ENCODE assay signal across 30 mouse cellular contexts in genomic region chr3:108860786-108861185, GRCm38 (mm10). TPM values are rescaled to one million over a fixed set of nuclear protein-coding genes. Genes with fewer than 3 reads are reported as not detected.
DNase-seq lines count a peak whose midpoint lies in the region; ATAC-seq and TF ChIP-seq lines count a peak whose summit lies in the region.
"Had no signal": no experiment of that assay in that cellular context is flagged by ENCODE, and none has a peak within 500 bp of the region (broad histone marks: within the 10 kb centered on the region; RNA-seq: fewer than 3 reads in every experiment).

No protein-coding gene starts in this region.

- intact Hi-C loops in heart, postnatal 25 days (cut with DNase I), result no loop called here

- H3K9ac ChIP-seq in kidney, embryonic 14.5 days (ENCODE audit: low read depth, low read length), result no peak overlapping the region
- H3K9ac ChIP-seq: embryonic facial prominence, embryonic 13.5 days; forebrain, embryonic 13.5 days; hindbrain, embryonic 13.5 days; intestine, embryonic 15.5 days had no signal

- ATAC-seq in Patski, result no peak
- no peak for ATAC-seq in megakaryocyte, adult 5-6 weeks (ENCODE audit: poor library complexity, severe bottlenecking)
- no peak for ATAC-seq in kidney, embryonic 14.5 days (ENCODE audit: low FRiP score, low TSS enrichment)
- ATAC-seq: activated CD4-positive, CD25-positive, alpha-beta regulatory T cell, adult 4 months; forebrain, embryonic 13.5 days; forebrain, embryonic 16.5 days; hindbrain, embryonic 16.5 days; intestine, embryonic 15.5 days had no signal

- DNase-seq in heart, adult 11 months, result peak; percentile 34
- DNase-seq in heart, postnatal 25 days (ENCODE audit: low spot score), result no peak
- peak; percentile 30 for DNase-seq in Patski (ENCODE audit: low read depth, low spot score)
- no peak for DNase-seq in thymus, postnatal 36 days
- DNase-seq: adrenal gland, adult 8-10 months; adrenal gland, postnatal 25 days; cerebellum, adult 11 months; cerebellum, adult 2 months; cerebellum, adult 9-11 months; cerebellum, postnatal 36 days; embryo, embryonic 11 days; gastrocnemius, postnatal 10 days; gastrocnemius, postnatal 36 days; heart, postnatal 36 days had no signal

- H3K27ac ChIP-seq in kidney, embryonic 14.5 days (ENCODE audit: low read depth, low read length), result no peak overlapping the region
- H3K27ac ChIP-seq: embryonic facial prominence, embryonic 10.5 days; embryonic facial prominence, embryonic 13.5 days; forebrain, embryonic 10.5 days; forebrain, embryonic 13.5 days; hindbrain, embryonic 10.5 days; hindbrain, embryonic 13.5 days; intestine, embryonic 15.5 days had no signal

- in situ Hi-C loops in Patski (cut with MboI; ENCODE audit: low pct_unique_long_range_greater_than_20kb), result no loop called here

- H3K79me2 ChIP-seq in C2C12 (ENCODE audit: control insufficient read depth, insufficient read depth), result no peaks in the 10 kb centered on the region

- H3ac ChIP-seq in C2C12 (ENCODE audit: control insufficient read depth, insufficient read length, low read depth), result no peak overlapping the region

- H3K27me3 ChIP-seq in C2C12 (ENCODE audit: control insufficient read depth, insufficient read depth, insufficient read length) (no peaks in the 10 kb centered on the region), Patski (no peaks in the 10 kb centered on the region)
- no peaks in the 10 kb centered on the region for H3K27me3 ChIP-seq in kidney, embryonic 14.5 days (ENCODE audit: control insufficient read depth, insufficient read depth, low read length)
- H3K27me3 ChIP-seq: embryonic facial prominence, embryonic 13.5 days; forebrain, embryonic 13.5 days; hindbrain, embryonic 13.5 days; intestine, embryonic 15.5 days had no signal

- CTCF ChIA-PET in Patski (lab: Charles Lee), result interaction anchor here (0.7 to 3.5 kb wide), 4 partner anchors 12 to 100 kb away, joined by 3 to 12 read pairs (median 4); partner anchors contain the start of gene Stxbp3

- no peak overlapping the region for H3K4me2 ChIP-seq in kidney, embryonic 14.5 days (replicated peaks; ENCODE audit: low read depth, low read length)
- H3K4me2 ChIP-seq: embryonic facial prominence, embryonic 13.5 days; forebrain, embryonic 13.5 days; heart, embryonic 11.5 days; hindbrain, embryonic 13.5 days; intestine, embryonic 15.5 days had no signal

- H3K79me3 ChIP-seq in C2C12 (ENCODE audit: low read depth), result no peaks in the 10 kb centered on the region

- H3K36me3 ChIP-seq in C2C12 (ENCODE audit: control insufficient read depth, insufficient read depth), result no peaks in the 10 kb centered on the region
- H3K36me3 ChIP-seq in kidney, embryonic 14.5 days (ENCODE audit: control insufficient read depth, insufficient read depth, low read length), result no peaks in the 10 kb centered on the region
- H3K36me3 ChIP-seq: embryonic facial prominence, embryonic 10.5 days; embryonic facial prominence, embryonic 13.5 days; forebrain, embryonic 10.5 days; hindbrain, embryonic 10.5 days; hindbrain, embryonic 13.5 days; intestine, embryonic 15.5 days had no signal

- no peak for TF ChIP-seq CTCF in C2C12 (IDR thresholded peaks at IDR 0.05; ENCODE audit: control insufficient read depth, insufficient read depth, insufficient read length)
- TF ChIP-seq CTCF in Patski (IDR thresholded peaks at IDR 0.05), result no peak

- 84% methylated on average over 2 of the region's 2 CpGs for WGBS in kidney, embryonic 14.5 days

- no peaks in the 10 kb centered on the region for H3K9me3 ChIP-seq in kidney, embryonic 14.5 days (ENCODE audit: control insufficient read depth, low read length)
- H3K9me3 ChIP-seq: embryonic facial prominence, embryonic 10.5 days; embryonic facial prominence, embryonic 13.5 days; forebrain, embryonic 10.5 days; forebrain, embryonic 13.5 days; hindbrain, embryonic 10.5 days; hindbrain, embryonic 13.5 days; intestine, embryonic 15.5 days had no signal

- no peak overlapping the region for H3K4me3 ChIP-seq in C2C12 (ENCODE audit: insufficient read depth, poor library complexity, severe bottlenecking)
- H3K4me3 ChIP-seq in kidney, embryonic 14.5 days (ENCODE audit: low read length), result no peak overlapping the region
- H3K4me3 ChIP-seq: embryonic facial prominence, embryonic 10.5 days; embryonic facial prominence, embryonic 13.5 days; forebrain, embryonic 10.5 days; forebrain, embryonic 13.5 days; hindbrain, embryonic 10.5 days; hindbrain, embryonic 13.5 days; intestine, embryonic 15.5 days had no signal

- H3K4me1 ChIP-seq in kidney, embryonic 14.5 days (ENCODE audit: control insufficient read depth, insufficient read depth, low read length), result 0 out of 2 replicates have a peak, but pooled peaks cover 6% of the 10 kb centered on the region
- H3K4me1 ChIP-seq: intestine, embryonic 15.5 days had no signal

- POLR2A ChIA-PET in Patski (lab: Charles Lee), result no interaction called here

TF ChIP-seq in C2C12, 6 proteins besides CTCF, POLR2A, EP300 and RAD21:
- peak; percentile 46 for TF ChIP-seq CEBPB (IDR thresholded peaks at IDR 0.05; ENCODE audit: low read depth)
- no peak for TF ChIP-seq FOSL1 (IDR thresholded peaks at IDR 0.05; ENCODE audit: insufficient read depth, low read length, poor library complexity, severe bottlenecking)
- TF ChIP-seq USF1 (IDR thresholded peaks at IDR 0.05; ENCODE audit: low read depth), result no peak

RNA-seq across cellular contexts. Expression of gene Stxbp3, which starts 20.5 kb away (rescaled TPM):
- total RNA-seq in heart, postnatal 25 days (2021), result 10 to 100 TPM; 23.4 to 23.9 TPM
- 12.3 TPM for polyA plus RNA-seq in C2C12 (2012; fragmentation: generic; extraction: Trizol)
- 60.3 TPM for polyA plus RNA-seq in Patski (2021)
- 58.2 and 59.6 TPM in 2 replicates for total RNA-seq in megakaryocyte, adult 5-6 weeks (2015)
- 50.4 and 51.9 TPM in 2 replicates for total RNA-seq in megakaryocyte, adult 5-6 weeks (2017)
- polyA plus RNA-seq in kidney, embryonic 14.5 days (2014; fragmentation: Nextera tagmentation; extraction: Ambion mirVana), result 27.5 and 32.1 TPM in 2 replicates

RNA-seq across cellular contexts. Expression of gene Fndc7, which starts 29.0 kb away (rescaled TPM):
- total RNA-seq in heart, postnatal 25 days (2021), result under 1 TPM in 1 of 2 experiments, not detected in 1; 0.05 TPM
- polyA plus RNA-seq in C2C12 (2012; fragmentation: generic; extraction: Trizol) (0.01 TPM), Patski (2021) (0.10 TPM)
- total RNA-seq in megakaryocyte, adult 5-6 weeks (2015), result 0.07 TPM in 1 of 2 replicates, not detected in the other
- total RNA-seq in megakaryocyte, adult 5-6 weeks (2017), result 0.12 and 0.44 TPM in 2 replicates
- polyA plus RNA-seq in kidney, embryonic 14.5 days (2014; fragmentation: Nextera tagmentation; extraction: Ambion mirVana), result not detected in 2 replicates
- total RNA-seq: gastrocnemius, adult 18-20 months had no signal
- polyA plus RNA-seq: forebrain, embryonic 10.5 days; forebrain, embryonic 13.5 days; forebrain, embryonic 16.5 days; heart, embryonic 11.5 days; heart, postnatal 0 days had no signal

RNA-seq across cellular contexts. Expression of gene Prpf38b, which starts 50.7 kb away (rescaled TPM):
- 10 to 100 TPM; 18.8 to 20.6 TPM for total RNA-seq in heart, postnatal 25 days (2021)
- polyA plus RNA-seq in C2C12 (2012; fragmentation: generic; extraction: Trizol) (19.5 TPM), Patski (2021) (115 TPM)
- 108 and 110 TPM in 2 replicates for total RNA-seq in megakaryocyte, adult 5-6 weeks (2015)
- 197 and 206 TPM in 2 replicates for total RNA-seq in megakaryocyte, adult 5-6 weeks (2017)
- 58.3 and 73.7 TPM in 2 replicates for polyA plus RNA-seq in kidney, embryonic 14.5 days (2014; fragmentation: Nextera tagmentation; extraction: Ambion mirVana)

Comparison
In these comparisons a context has a peak if more than half of its experiments do, and no peak if none do; other contexts are left out.
1. DNase-seq: peak in heart, adult 11 months (single experiment) and Patski (single experiment); none in heart, postnatal 25 days (single experiment) and thymus, postnatal 36 days (0 of 2).